Mouse (Mus musculus) olfactory bulb, adult 2 months (tissue): Measurements from ENCODE around the gene Fnip2. TPM values are rescaled to one million over a fixed set of nuclear protein-coding genes. Genes with fewer than 3 reads are reported as not detected.

Experiments
- H3K27ac ChIP-seq: fragments of 200-500 bp; 2 replicates; pipeline ENCODE4 v1.5.1; 2012; ENCODE audit warnings: low read depth, low read length; ENCODE audit not compliant: insufficient read depth
- H3K4me1 ChIP-seq: fragments of 200-500 bp; 2 replicates; pipeline ENCODE4 v1.6.1; 2012; ENCODE audit warnings: low read length; ENCODE audit not compliant: control insufficient read depth, insufficient read depth
- H3K4me3 ChIP-seq: fragments of 200-500 bp; 2 replicates; pipeline ENCODE4 v1.5.1; 2012; ENCODE audit warnings: mild to moderate bottlenecking, low read depth, low read length, moderate library complexity; ENCODE audit not compliant: insufficient read depth
- CTCF ChIP-seq: fragments of 200-500 bp; IDR thresholded peaks from 2 replicates; pipeline ENCODE4 v1.5.1; 2012; ENCODE audit warnings: low read depth, mild to moderate bottlenecking, low read length, moderate library complexity; ENCODE audit not compliant: insufficient read depth
- POLR2A ChIP-seq: fragments of 200-500 bp; IDR thresholded peaks from 2 replicates; pipeline ENCODE4 v1.6.1; 2012; ENCODE audit warnings: mild to moderate bottlenecking, low read depth, low read length, moderate library complexity; ENCODE audit not compliant: insufficient read depth
- WGBS: fragments of 180-500 bp; shearing (Covaris S2); methylation state at CpG from one replicate; pipeline ENCODE4 v1.1.7; 2018; 5-methylcytosine and 5-hydroxymethylcytosine counted together
- polyA plus RNA-seq: library from polyadenylated mRNA; stranded (reverse); fragments of >200 nt; gene quantifications from 2 replicates; pipeline ENCODE4 v1.2.4, GENCODE M21; 2012; ENCODE audit warnings: low replicate concordance; ENCODE audit not compliant: missing spikeins, insufficient read depth, insufficient read length

Gene Fnip2
- polyA plus RNA-seq, 1 experiment, result not detected

- Histone ChIP-seq H3K27ac (no peak overlapping the region), H3K4me3 (no peak overlapping the region), H3K4me1 (peaks cover 5% of the 10 kb centered on the region; the same call in 1 of the 2 replicates)
- 56% methylated on average over 4 of the region's 4 CpGs for WGBS
- no peak for TF ChIP-seq CTCF
- TF ChIP-seq POLR2A, result no peak
Observed at GRCm38 (mm10) chr3:79416944-79417680, 150.5 kb downstream of the Fnip2 start.

GRCm38 (mm10) chr3:79415929-79416328, 151.7 kb downstream of the Fnip2 start:
- H3K4me3 ChIP-seq, result no peak overlapping the region
- H3K4me1 ChIP-seq, result peaks cover 5% of the 10 kb centered on the region; the same call in 1 of the 2 replicates
- TF ChIP-seq CTCF (no peak), POLR2A (no peak)
- no peak overlapping the region for H3K27ac ChIP-seq

- no peak for TF ChIP-seq CTCF
- TF ChIP-seq POLR2A, result no peak
- peaks cover 8% of the 10 kb centered on the region for H3K4me1 ChIP-seq
- 89% methylated on average over 5 of the region's 5 CpGs for WGBS
- no peak overlapping the region for H3K27ac ChIP-seq
- no peak overlapping the region for H3K4me3 ChIP-seq
Observed at GRCm38 (mm10) chr3:79415081-79415480, 152.5 kb downstream of the Fnip2 start.

- WGBS, result 89% methylated on average over 1 of the region's 1 CpGs
- no peak overlapping the region for H3K4me3 ChIP-seq
- H3K27ac ChIP-seq, result no peak overlapping the region
- H3K4me1 ChIP-seq, result peaks cover 5% of the 10 kb centered on the region
- no peak for TF ChIP-seq CTCF
- no peak for TF ChIP-seq POLR2A
Observed at GRCm38 (mm10) chr3:79413492-79413891, 154.1 kb downstream of the Fnip2 start.

GRCm38 (mm10) chr3:79411666-79412065, 155.9 kb downstream of the Fnip2 start:
- Histone ChIP-seq H3K4me3 (no peak overlapping the region), H3K4me1 (peaks cover 3% of the 10 kb centered on the region), H3K27ac (no peak overlapping the region)
- WGBS, result 72% methylated on average over 2 of the region's 2 CpGs
- no peak for TF ChIP-seq POLR2A
- TF ChIP-seq CTCF, result no peak

- no peak overlapping the region for H3K27ac ChIP-seq
- 50% methylated on average over 5 of the region's 5 CpGs for WGBS
- H3K4me3 ChIP-seq, result no peak overlapping the region
- peaks cover 3% of the 10 kb centered on the region for H3K4me1 ChIP-seq
- TF ChIP-seq CTCF (no peak), POLR2A (no peak)
Observed at GRCm38 (mm10) chr3:79410629-79410995, 157.0 kb downstream of the Fnip2 start.

GRCm38 (mm10) chr3:79409927-79410628, 157.5 kb downstream of the Fnip2 start:
- 21% methylated on average over 10 of the region's 10 CpGs for WGBS
- H3K27ac ChIP-seq, result no peak overlapping the region
- TF ChIP-seq POLR2A, result no peak
- no peak for TF ChIP-seq CTCF
- peaks cover 3% of the 10 kb centered on the region for H3K4me1 ChIP-seq
- no peak overlapping the region for H3K4me3 ChIP-seq

- TF ChIP-seq CTCF (no peak), POLR2A (no peak)
Observed at GRCm38 (mm10) chr3:79408546-79408945, 159.1 kb downstream of the Fnip2 start.

More at GRCm38 (mm10) chr3:79408546-79408945, 159.1 kb downstream of the Fnip2 start:
- H3K4me1 ChIP-seq, result peaks cover 3% of the 10 kb centered on the region
- no peak overlapping the region for H3K4me3 ChIP-seq
- 89% methylated on average over 4 of the region's 4 CpGs for WGBS
- H3K27ac ChIP-seq, result no peak overlapping the region

Other genes with a start within 250 kb of the Fnip2 start
- gene Gm17359, start 231.1 kb downstream of the Fnip2 start, polyA plus RNA-seq, result not detected in 2 replicates
- gene Ppid, start 23.5 kb upstream of the Fnip2 start, polyA plus RNA-seq, result not detected in 2 replicates
- gene 4930579G24Rik, start 61.3 kb upstream of the Fnip2 start, polyA plus RNA-seq, result not detected in 2 replicates
- gene Etfdh, start 61.7 kb upstream of the Fnip2 start, polyA plus RNA-seq, result not detected in 2 replicates
- gene Rxfp1, start 170.1 kb upstream of the Fnip2 start, polyA plus RNA-seq, result not detected in 2 replicates